Mouse (Mus musculus) spleen, adult 2 months (tissue): ENCODE measurements around the gene Usp38.

Source experiments
- CTCF ChIP-seq: fragments of 200-500 bp; IDR thresholded peaks from 2 replicates; pipeline ENCODE4 v1.5.1; 2011; ENCODE audit warnings: mild to moderate bottlenecking, inconsistent platforms; ENCODE audit not compliant: insufficient read depth, insufficient read length, insufficient replicate concordance; ENCODE audit errors: extremely low read depth
- POLR2A ChIP-seq: fragments of 200-500 bp; IDR thresholded peaks from 2 replicates; pipeline ENCODE4 v1.6.1; 2011; ENCODE audit warnings: low read depth, low read length, inconsistent platforms

GRCm38 (mm10) chr8:81010386-81010785 is 4.3 kb downstream of the Usp38 start:
- no peak for TF ChIP-seq CTCF
- TF ChIP-seq POLR2A = no peak
